Mouse (Mus musculus): ENCODE measurements around the gene Fkbp8. TPM values are rescaled to one million over a fixed set of nuclear protein-coding genes. Genes with fewer than 3 reads are reported as not detected.
A peak's percentile ranks its signal among the peaks of the same experiment; 100 is the strongest.

Gene Fkbp8
- polyA plus RNA-seq, 1 experiment from 2014 or later, result 385 TPM

DNA sequence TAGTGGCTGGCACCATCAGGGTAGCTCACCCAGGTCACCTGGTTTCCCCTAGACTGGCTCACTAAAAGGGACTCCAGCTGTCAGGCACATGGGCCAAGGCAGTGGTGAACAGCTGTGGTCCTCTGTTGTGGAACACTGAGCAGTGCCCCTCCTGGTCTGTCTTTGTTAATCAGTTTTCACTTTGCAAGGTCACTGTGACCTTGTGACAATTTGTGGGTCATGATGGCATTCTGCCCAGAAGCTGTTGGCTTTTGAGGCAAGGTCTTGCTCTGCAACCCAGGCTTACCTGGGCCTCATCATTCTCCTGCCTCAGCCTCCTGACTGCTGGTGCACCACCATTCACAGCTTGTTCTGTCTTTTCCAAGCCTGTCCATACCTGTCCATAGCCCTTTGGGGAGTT is 42.8 kb downstream of the Fkbp8 start:
- peaks cover 21% of the 10 kb centered on the region for H3K36me3 ChIP-seq
- no peak for ATAC-seq (ENCODE audit: low FRiP score)
- no peak overlapping the region for H3K4me2 ChIP-seq
- H3K4me1 ChIP-seq (replicated peaks), result peaks cover 18% of the 10 kb centered on the region
- no peaks in the 10 kb centered on the region for H3K9me3 ChIP-seq
- H3K4me3 ChIP-seq, result no peak overlapping the region
- H3K27me3 ChIP-seq, result no peaks in the 10 kb centered on the region
- H3K9ac ChIP-seq, result no peak overlapping the region
- no peak overlapping the region for H3K27ac ChIP-seq

- Histone ChIP-seq H3K36me3 (peaks cover 22% of the 10 kb centered on the region), H3K27ac (no peak overlapping the region), H3K27me3 (no peaks in the 10 kb centered on the region), H3K9ac (no peak overlapping the region), H3K9me3 (no peaks in the 10 kb centered on the region), H3K4me1 (replicated peaks) (peaks cover 13% of the 10 kb centered on the region; the same call in 1 of the 2 replicates), H3K4me3 (no peak overlapping the region), H3K4me2 (no peak overlapping the region)
- WGBS, result 77% methylated on average over 6 of the region's 6 CpGs
- ATAC-seq (ENCODE audit: low FRiP score), result no peak
These were observed 43.5 kb downstream of the Fkbp8 start for GRCm38 (mm10) chr8:70570990-70571389.

- no peak overlapping the region for H3K9ac ChIP-seq
- H3K4me1 ChIP-seq (replicated peaks), result peaks cover 13% of the 10 kb centered on the region; the same call in 1 of the 2 replicates
- no peak overlapping the region for H3K4me2 ChIP-seq
- H3K36me3 ChIP-seq, result peaks cover 40% of the 10 kb centered on the region
- H3K4me3 ChIP-seq, result no peak overlapping the region
- no peak for ATAC-seq (ENCODE audit: low FRiP score)
- H3K27ac ChIP-seq, result no peak overlapping the region
- H3K27me3 ChIP-seq, result no peaks in the 10 kb centered on the region
- H3K9me3 ChIP-seq, result no peaks in the 10 kb centered on the region
These were observed 46.8 kb downstream of the Fkbp8 start for GRCm38 (mm10) chr8:70574302-70574701.

DNA sequence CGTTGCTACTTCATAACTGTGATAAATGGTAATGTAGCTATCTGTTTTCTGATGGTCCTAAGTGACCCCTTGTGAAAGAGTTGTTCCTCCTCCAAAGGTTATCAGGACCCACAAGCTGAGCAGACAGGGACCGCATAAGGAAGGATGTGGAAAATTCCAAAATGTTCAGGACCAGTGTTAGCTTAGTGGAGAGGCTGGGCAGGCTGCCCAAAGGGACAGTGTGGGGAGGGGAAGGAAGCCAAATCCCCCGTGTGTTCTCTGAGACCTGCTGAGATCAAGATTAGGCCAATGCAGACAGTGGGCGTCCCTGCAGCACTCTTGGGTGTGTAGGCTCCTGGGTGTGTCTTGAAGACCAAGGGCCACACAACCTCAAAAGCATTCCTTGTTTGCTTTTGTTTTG is 47.4 kb downstream of the Fkbp8 start:
- Histone ChIP-seq H3K9ac (no peak overlapping the region), H3K4me3 (no peak overlapping the region), H3K27ac (no peak overlapping the region), H3K4me2 (no peak overlapping the region), H3K27me3 (no peaks in the 10 kb centered on the region), H3K36me3 (peaks cover 42% of the 10 kb centered on the region), H3K4me1 (replicated peaks) (0 out of 2 replicates have a peak, but pooled peaks cover 10% of the 10 kb centered on the region), H3K9me3 (no peaks in the 10 kb centered on the region)
- WGBS, result 78% methylated on average over 4 of the region's 4 CpGs
- no peak for ATAC-seq (ENCODE audit: low FRiP score)

GRCm38 (mm10) chr8:70577207-70577606 is 49.7 kb downstream of the Fkbp8 start:
- no peaks in the 10 kb centered on the region for H3K9me3 ChIP-seq
- WGBS, result 98% methylated on average over 3 of the region's 3 CpGs
- no peak overlapping the region for H3K9ac ChIP-seq
- H3K4me2 ChIP-seq, result no peak overlapping the region
- no peaks in the 10 kb centered on the region for H3K4me1 ChIP-seq (replicated peaks)
- ATAC-seq (ENCODE audit: low FRiP score), result no peak
- no peak overlapping the region for H3K27ac ChIP-seq
- peaks cover 65% of the 10 kb centered on the region for H3K36me3 ChIP-seq
- no peaks in the 10 kb centered on the region for H3K27me3 ChIP-seq
- H3K4me3 ChIP-seq, result no peak overlapping the region

- Histone ChIP-seq H3K4me2 (no peak overlapping the region), H3K4me1 (replicated peaks) (no peaks in the 10 kb centered on the region; the same call in 1 of the 2 replicates), H3K4me3 (no peak overlapping the region), H3K36me3 (peaks cover 93% of the 10 kb centered on the region), H3K9ac (peak overlapping the region; percentile 35; the same call in 1 of the 2 replicates), H3K9me3 (no peaks in the 10 kb centered on the region), H3K27ac (no peak overlapping the region), H3K27me3 (no peaks in the 10 kb centered on the region)
- 93% methylated on average over 18 of the region's 18 CpGs for WGBS
- no peak for ATAC-seq (ENCODE audit: low FRiP score)
These were observed 56.2 kb downstream of the Fkbp8 start for GRCm38 (mm10) chr8:70583476-70584387.

DNA sequence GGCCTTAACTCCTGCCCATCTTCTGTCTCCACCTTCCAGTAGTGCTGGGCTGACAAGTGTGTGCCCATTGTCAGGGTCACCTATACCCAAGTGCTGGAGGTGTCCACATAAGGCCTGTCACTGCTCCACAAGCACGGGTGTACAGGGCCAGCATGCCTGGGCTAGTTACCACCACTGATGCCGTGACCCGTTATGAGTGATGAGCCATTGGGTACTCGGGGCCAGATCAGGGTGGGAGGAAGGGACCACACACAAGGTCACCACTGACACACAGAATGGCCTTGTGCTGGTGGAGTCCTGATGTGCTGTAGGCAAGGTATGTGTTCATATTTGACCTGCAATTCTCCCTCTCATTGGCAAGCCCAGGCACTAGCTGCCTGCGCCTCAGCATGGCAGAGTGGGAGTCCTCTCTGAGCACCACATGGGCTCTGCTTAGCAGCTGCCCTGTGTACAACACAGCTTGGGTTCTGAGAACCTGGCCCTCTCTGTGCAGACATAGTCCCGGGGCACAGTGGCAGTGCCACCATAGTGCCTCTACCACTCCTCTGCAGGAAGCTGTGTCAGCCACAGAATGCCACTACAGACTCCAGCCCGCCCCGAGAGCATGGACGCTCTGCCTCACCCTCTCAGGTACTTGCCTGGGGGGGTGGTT is 57.2 kb downstream of the Fkbp8 start:
- Histone ChIP-seq H3K9ac (no peak overlapping the region), H3K9me3 (no peaks in the 10 kb centered on the region), H3K36me3 (peaks cover 96% of the 10 kb centered on the region), H3K4me2 (no peak overlapping the region), H3K4me1 (replicated peaks) (no peaks in the 10 kb centered on the region; the same call in 1 of the 2 replicates), H3K4me3 (no peak overlapping the region), H3K27me3 (no peaks in the 10 kb centered on the region), H3K27ac (no peak overlapping the region)
- ATAC-seq (ENCODE audit: low FRiP score), result peak; percentile 47
- WGBS, result 89% methylated on average over 9 of the region's 9 CpGs

Other genes starting within 250 kb of the Fkbp8 start
- gene Homer3, start 244.9 kb upstream of the Fkbp8 start, polyA plus RNA-seq (2015; fragmentation: Nextera tagmentation; extraction: Ambion mirVana), result 47.0 TPM in 2 replicates
- gene Ddx49, start 225.2 kb upstream of the Fkbp8 start, polyA plus RNA-seq (2015; fragmentation: Nextera tagmentation; extraction: Ambion mirVana), result 45.8 and 50.9 TPM in 2 replicates
- gene Cope, start 225.2 kb upstream of the Fkbp8 start, polyA plus RNA-seq (2015; fragmentation: Nextera tagmentation; extraction: Ambion mirVana), result 275 and 288 TPM in 2 replicates
- 24.5 and 25.1 TPM in 2 replicates for gene Cers1, start 211.9 kb upstream of the Fkbp8 start, polyA plus RNA-seq (2015; fragmentation: Nextera tagmentation; extraction: Ambion mirVana)
- 1.2 and 2.6 TPM in 2 replicates for gene Gdf1, start 197.9 kb upstream of the Fkbp8 start, polyA plus RNA-seq (2015; fragmentation: Nextera tagmentation; extraction: Ambion mirVana)
- gene Upf1, start 174.4 kb upstream of the Fkbp8 start, polyA plus RNA-seq (2015; fragmentation: Nextera tagmentation; extraction: Ambion mirVana), result 14.4 and 15.9 TPM in 2 replicates
- gene Comp, start 154.2 kb upstream of the Fkbp8 start, polyA plus RNA-seq (2015; fragmentation: Nextera tagmentation; extraction: Ambion mirVana), result 0.14 and 0.96 TPM in 2 replicates
- 35.6 and 37.6 TPM in 2 replicates for gene Crtc1, start 88.1 kb upstream of the Fkbp8 start, polyA plus RNA-seq (2015; fragmentation: Nextera tagmentation; extraction: Ambion mirVana)
- 24.3 and 25.8 TPM in 2 replicates for gene Klhl26, start 50.8 kb upstream of the Fkbp8 start, polyA plus RNA-seq (2015; fragmentation: Nextera tagmentation; extraction: Ambion mirVana)
- 78.5 and 78.8 TPM in 2 replicates for gene Tmem59l, start 40.4 kb upstream of the Fkbp8 start, polyA plus RNA-seq (2015; fragmentation: Nextera tagmentation; extraction: Ambion mirVana)
- 2.2 and 2.9 TPM in 2 replicates for gene Crlf1, start 34.6 kb upstream of the Fkbp8 start, polyA plus RNA-seq (2015; fragmentation: Nextera tagmentation; extraction: Ambion mirVana)
- gene Rex1bd, start 21.0 kb upstream of the Fkbp8 start, polyA plus RNA-seq (2015; fragmentation: Nextera tagmentation; extraction: Ambion mirVana), result 147 and 148 TPM in 2 replicates
- gene Uba52, start 16.9 kb upstream of the Fkbp8 start, polyA plus RNA-seq (2015; fragmentation: Nextera tagmentation; extraction: Ambion mirVana), result 715 and 758 TPM in 2 replicates
- gene Kxd1, start 232 bp downstream of the Fkbp8 start, polyA plus RNA-seq (2015; fragmentation: Nextera tagmentation; extraction: Ambion mirVana), result 47.7 and 50.5 TPM in 2 replicates
- gene Ell, start 11.7 kb downstream of the Fkbp8 start, polyA plus RNA-seq (2015; fragmentation: Nextera tagmentation; extraction: Ambion mirVana), result 16.3 and 17.2 TPM in 2 replicates
- gene Isyna1, start 66.6 kb downstream of the Fkbp8 start, polyA plus RNA-seq (2015; fragmentation: Nextera tagmentation; extraction: Ambion mirVana), result 121 and 125 TPM in 2 replicates
- 122 and 132 TPM in 2 replicates for gene Ssbp4, start 81.1 kb downstream of the Fkbp8 start, polyA plus RNA-seq (2015; fragmentation: Nextera tagmentation; extraction: Ambion mirVana)
- gene Lrrc25, start 88.4 kb downstream of the Fkbp8 start, polyA plus RNA-seq (2015; fragmentation: Nextera tagmentation; extraction: Ambion mirVana), result 1.5 and 1.9 TPM in 2 replicates
- gene Gdf15, start 104.7 kb downstream of the Fkbp8 start, polyA plus RNA-seq (2015; fragmentation: Nextera tagmentation; extraction: Ambion mirVana), result 0.12 and 0.14 TPM in 2 replicates
- 103 and 105 TPM in 2 replicates for gene Pgpep1, start 132.7 kb downstream of the Fkbp8 start, polyA plus RNA-seq (2015; fragmentation: Nextera tagmentation; extraction: Ambion mirVana)
- 191 and 193 TPM in 2 replicates for gene Lsm4, start 145.5 kb downstream of the Fkbp8 start, polyA plus RNA-seq (2015; fragmentation: Nextera tagmentation; extraction: Ambion mirVana)
- gene Jund, start 171.2 kb downstream of the Fkbp8 start, polyA plus RNA-seq (2015; fragmentation: Nextera tagmentation; extraction: Ambion mirVana), result 79.2 and 94.3 TPM in 2 replicates
- gene Iqcn, start 175.7 kb downstream of the Fkbp8 start, polyA plus RNA-seq (2015; fragmentation: Nextera tagmentation; extraction: Ambion mirVana), result 0.04 and 0.09 TPM in 2 replicates
- gene Gm3336, start 190.8 kb downstream of the Fkbp8 start, polyA plus RNA-seq (2015; fragmentation: Nextera tagmentation; extraction: Ambion mirVana), result not detected in 2 replicates
- gene Pde4c, start 196.0 kb downstream of the Fkbp8 start, polyA plus RNA-seq (2015; fragmentation: Nextera tagmentation; extraction: Ambion mirVana), result 0.14 and 0.23 TPM in 2 replicates
- gene Rab3a, start 227.0 kb downstream of the Fkbp8 start, polyA plus RNA-seq (2015; fragmentation: Nextera tagmentation; extraction: Ambion mirVana), result 352 and 355 TPM in 2 replicates
- gene Mpv17l2, start 233.2 kb downstream of the Fkbp8 start, polyA plus RNA-seq (2015; fragmentation: Nextera tagmentation; extraction: Ambion mirVana), result 40.8 and 44.5 TPM in 2 replicates
- gene Pik3r2, start 249.0 kb downstream of the Fkbp8 start, polyA plus RNA-seq (2015; fragmentation: Nextera tagmentation; extraction: Ambion mirVana), result 90.0 and 94.1 TPM in 2 replicates